Mouse (Mus musculus) ES-E14 (cell line): ENCODE data around the gene Col5a1.

Experiments used
- MAFK ChIP-seq: IDR thresholded peaks from 2 replicates; pipeline ENCODE4 v1.6.1; 2014; ENCODE audit warnings: mild to moderate bottlenecking, low read depth, low read length, inconsistent platforms; ENCODE audit not compliant: insufficient read depth
- ZC3H11A ChIP-seq: IDR thresholded peaks from 2 replicates; pipeline ENCODE4 v1.6.1; 2012; ENCODE audit warnings: low read depth, mild to moderate bottlenecking, inconsistent platforms, low read length, borderline replicate concordance

DNA sequence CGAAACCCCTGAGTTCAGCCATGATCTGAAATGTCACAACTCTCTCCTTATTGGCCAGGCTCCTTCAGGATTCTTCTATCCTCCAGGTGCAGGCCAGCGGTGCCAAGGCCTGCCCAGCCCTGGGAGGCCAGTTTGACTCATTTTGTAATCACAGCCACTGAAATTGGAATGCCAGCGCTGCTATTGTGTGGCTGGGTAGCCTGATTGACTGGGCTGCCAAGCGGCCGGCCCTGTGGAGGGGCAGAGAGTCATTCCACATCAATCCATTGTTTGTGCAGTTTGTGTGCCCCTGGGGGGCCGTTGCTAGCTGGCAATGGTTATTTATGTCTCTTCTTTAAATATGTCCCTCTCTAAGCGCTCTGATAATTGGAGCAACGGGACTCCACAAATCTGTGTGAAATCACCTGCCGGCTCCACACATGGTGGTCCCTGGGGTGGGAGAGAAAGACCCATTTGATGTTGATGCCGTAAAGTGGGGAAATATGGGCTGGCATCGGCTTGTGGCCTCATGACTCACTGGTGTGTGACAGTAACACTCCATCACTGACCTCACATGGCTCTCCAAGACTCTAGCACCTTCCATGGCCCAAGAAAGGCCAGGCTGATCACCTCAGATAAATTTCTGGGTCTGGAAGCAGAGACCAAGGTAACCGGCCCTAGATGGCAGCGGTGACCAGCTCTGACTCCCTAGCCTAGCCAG lies 147.9 kb downstream of the Col5a1 start:
- TF ChIP-seq MAFK (no peak), ZC3H11A (no peak)
